In genomic region chr10:61890294-61890693, GRCm38 (mm10) we compare ENCODE assay signal across 19 mouse cellular contexts.
DNase-seq lines count a peak whose midpoint lies in the region; ATAC-seq lines count a peak whose summit lies in the region.
"Had no signal": no experiment of that assay in that cellular context is flagged by ENCODE, and none has a peak within 500 bp of the region (broad histone marks: within the 10 kb centered on the region; RNA-seq: fewer than 3 reads in every experiment).

No protein-coding gene starts in this region.

- H3K9me3 ChIP-seq in midbrain, embryonic 10.5 days (replicated peaks) = no peaks in the 10 kb centered on the region
- H3K9me3 ChIP-seq in midbrain, embryonic 14.5 days (ENCODE audit: control insufficient read depth, low read length) = no peaks in the 10 kb centered on the region
- no peaks in the 10 kb centered on the region for H3K9me3 ChIP-seq in limb, embryonic 10.5 days (replicated peaks)
- H3K9me3 ChIP-seq: forebrain, embryonic 12.5 days; G1E; hindbrain, embryonic 13.5 days; intestine, embryonic 15.5 days had no signal

- peak overlapping the region; percentile 71; the same call in 1 of the 2 replicates for H3K27ac ChIP-seq in midbrain, embryonic 10.5 days (replicated peaks)
- H3K27ac ChIP-seq in midbrain, embryonic 14.5 days (replicated peaks; ENCODE audit: low read depth, low read length) = no peak overlapping the region
- peak overlapping the region; percentile 11; the same call in 1 of the 2 replicates for H3K27ac ChIP-seq in limb, embryonic 10.5 days
- H3K27ac ChIP-seq: forebrain, embryonic 12.5 days; hindbrain, embryonic 13.5 days; intestine, embryonic 15.5 days had no signal

- H3K9ac ChIP-seq in midbrain, embryonic 14.5 days (replicated peaks; ENCODE audit: low read length) = no peak overlapping the region
- H3K9ac ChIP-seq: forebrain, embryonic 12.5 days; hindbrain, embryonic 13.5 days; intestine, embryonic 15.5 days had no signal

- H3K4me3 ChIP-seq in midbrain, embryonic 10.5 days = no peak overlapping the region
- H3K4me3 ChIP-seq in midbrain, embryonic 14.5 days (replicated peaks; ENCODE audit: low read depth, low read length) = no peak overlapping the region
- no peak overlapping the region for H3K4me3 ChIP-seq in limb, embryonic 10.5 days
- H3K4me3 ChIP-seq: erythroblast, embryonic 14.5 days; forebrain, embryonic 12.5 days; hindbrain, embryonic 13.5 days; intestine, embryonic 15.5 days had no signal

- no peak for ATAC-seq in midbrain, embryonic 14.5 days (ENCODE audit: low FRiP score, low TSS enrichment)
- ATAC-seq: forebrain, embryonic 16.5 days; intestine, embryonic 15.5 days had no signal

- H3K36me3 ChIP-seq in midbrain, embryonic 10.5 days = no peaks in the 10 kb centered on the region
- H3K36me3 ChIP-seq in midbrain, embryonic 14.5 days (ENCODE audit: control insufficient read depth, insufficient read depth, low read length) = no peaks in the 10 kb centered on the region
- no peaks in the 10 kb centered on the region for H3K36me3 ChIP-seq in limb, embryonic 10.5 days
- H3K36me3 ChIP-seq: forebrain, embryonic 12.5 days; G1E; hindbrain, embryonic 13.5 days; intestine, embryonic 15.5 days had no signal

- peaks cover 29% of the 10 kb centered on the region for H3K4me1 ChIP-seq in midbrain, embryonic 10.5 days
- H3K4me1 ChIP-seq in midbrain, embryonic 14.5 days (ENCODE audit: control insufficient read depth, insufficient read depth, low read length) = 0 out of 2 replicates have a peak, but pooled peaks cover 4% of the 10 kb centered on the region
- H3K4me1 ChIP-seq in limb, embryonic 10.5 days = peaks cover 52% of the 10 kb centered on the region
- H3K4me1 ChIP-seq: hindbrain, embryonic 13.5 days had no signal

- peak; percentile 44 for DNase-seq in gastrocnemius, adult 18-20 months (ENCODE audit: low spot score)
- no peak for DNase-seq in gastrocnemius, postnatal 10 days
- DNase-seq in midbrain, embryonic 10.5 days (ENCODE audit: low spot score) = no peak
- no peak for DNase-seq in midbrain, embryonic 14.5 days
- no peak for DNase-seq in limb, embryonic 10.5 days (ENCODE audit: low spot score)
- DNase-seq in right cerebral cortex, postnatal 10 days (ENCODE audit: low spot score in 2 of 2) = no peak
- DNase-seq: adrenal gland, postnatal 10 days; cerebellum, adult 18-20 months; cerebellum, adult 9-11 months; cerebellum, postnatal 36 days; heart, postnatal 10 days; heart, postnatal 4 days; kidney, adult 18-20 months had no signal

- no peaks in the 10 kb centered on the region for H3K27me3 ChIP-seq in midbrain, embryonic 10.5 days (ENCODE audit: low read depth, poor library complexity, severe bottlenecking)
- no peaks in the 10 kb centered on the region for H3K27me3 ChIP-seq in midbrain, embryonic 14.5 days (ENCODE audit: control insufficient read depth, insufficient read depth, low read length)
- 0 out of 2 replicates have a peak, but pooled peaks cover 11% of the 10 kb centered on the region for H3K27me3 ChIP-seq in limb, embryonic 10.5 days (ENCODE audit: low read depth, poor library complexity, severe bottlenecking)
- H3K27me3 ChIP-seq: forebrain, embryonic 12.5 days; hindbrain, embryonic 13.5 days; intestine, embryonic 15.5 days had no signal

- no peak overlapping the region for H3K4me2 ChIP-seq in midbrain, embryonic 14.5 days (ENCODE audit: low read length)
- H3K4me2 ChIP-seq: forebrain, embryonic 12.5 days; hindbrain, embryonic 13.5 days; intestine, embryonic 15.5 days had no signal

- 93% methylated on average over 10 of the region's 10 CpGs for WGBS in midbrain, embryonic 10.5 days
- 96% methylated on average over 10 of the region's 10 CpGs for WGBS in midbrain, embryonic 14.5 days
- 96% methylated on average over 10 of the region's 10 CpGs for WGBS in limb, embryonic 10.5 days
